Mouse (Mus musculus) lung, postnatal 25 days (tissue): ENCODE measurements at regions not wholly inside any gene's neighbourhood (a gene's known extent, or its start where the extent isn't known, plus 50 kb on each side); places are given as distances from the start of the nearest gene placed in this dataset.

Experiments
- DNase-seq: peaks from one replicate; pipeline ENCODE4 v3.0.0; 2022; ENCODE audit warnings: low spot score

DNA sequence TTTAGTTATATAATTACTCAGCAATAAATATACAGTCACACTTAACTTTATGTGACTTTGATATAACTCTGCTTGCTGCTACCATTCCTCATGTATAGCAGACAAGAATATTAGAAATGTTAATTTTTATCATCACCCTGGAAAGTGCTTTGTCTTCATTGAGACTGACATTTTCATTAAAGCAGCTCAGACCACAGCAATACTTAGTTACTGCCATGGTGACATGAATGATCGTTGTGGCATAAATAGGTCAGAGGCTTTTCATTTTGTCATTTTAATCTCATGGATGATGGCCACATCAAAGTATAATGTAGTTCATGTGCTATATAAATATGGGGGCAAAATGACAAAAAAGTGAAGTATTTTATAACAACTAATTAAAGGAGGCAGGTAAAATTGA, 498.1 kb downstream of the Slc22a22 start:
- no peak for DNase-seq

DNA sequence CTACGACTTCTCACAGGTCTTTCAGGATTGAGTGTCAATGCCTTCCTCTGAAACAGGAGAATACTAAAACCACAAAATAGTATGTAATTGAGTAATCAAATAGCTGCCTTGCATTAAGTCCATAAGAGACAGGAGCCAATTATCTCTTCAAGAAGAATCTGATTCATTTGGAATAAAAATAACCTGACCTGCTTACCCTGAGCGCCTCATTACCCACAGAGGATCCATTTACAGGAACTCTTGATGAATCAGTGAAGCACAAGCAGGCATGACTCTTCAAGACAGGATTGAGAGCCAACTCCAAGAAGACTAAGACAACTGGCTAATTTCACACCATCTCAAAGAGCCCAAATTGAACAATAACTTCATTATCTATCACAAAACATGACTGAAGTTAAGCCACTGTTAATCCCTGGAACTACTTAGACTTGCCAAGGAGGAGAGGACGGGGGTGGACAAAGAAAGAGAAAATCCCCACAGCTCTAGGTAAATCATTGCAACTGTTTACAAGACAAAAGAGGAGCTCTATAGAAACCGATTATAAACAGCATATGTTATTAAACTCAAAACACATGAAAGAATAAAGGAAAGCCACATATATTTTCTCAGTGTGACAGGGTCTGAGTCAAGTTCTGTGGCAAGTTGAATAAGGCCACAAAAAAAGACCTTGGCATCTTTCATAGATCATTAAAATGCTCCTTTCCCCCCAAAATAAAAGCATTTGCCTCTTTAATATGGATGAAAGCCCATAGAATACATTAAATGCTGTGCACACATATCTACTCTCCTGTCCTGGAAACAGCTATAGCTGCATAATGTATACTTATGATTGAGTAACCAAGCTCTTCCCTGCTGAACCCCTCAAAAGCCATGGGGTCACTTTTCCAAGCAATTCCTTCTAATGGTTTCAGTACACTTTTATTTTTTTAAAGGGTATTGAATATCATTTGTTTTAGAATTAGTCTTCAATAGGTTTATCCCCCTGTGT, 501.7 kb downstream of the Slc22a22 start:
- DNase-seq, result no peak

DNA sequence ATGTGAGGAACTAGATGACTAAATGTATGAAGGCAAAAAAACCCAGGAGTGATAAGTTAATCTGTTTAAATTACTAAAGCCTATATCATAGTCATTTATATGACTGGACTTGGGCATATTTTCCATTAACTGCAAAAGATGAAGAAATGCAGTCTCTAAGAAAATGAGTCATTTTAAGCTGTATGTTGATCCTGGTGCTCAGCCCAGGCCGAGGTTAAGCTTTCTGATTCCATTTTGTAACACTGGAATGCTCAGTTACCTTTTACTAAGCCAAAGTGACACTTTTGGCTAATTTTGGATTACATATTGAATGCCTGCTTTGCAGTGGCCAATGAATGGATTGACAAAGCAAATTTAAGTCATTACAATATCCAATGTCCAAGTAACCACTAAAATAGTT, 507.3 kb downstream of the Slc22a22 start:
- no peak for DNase-seq

DNA sequence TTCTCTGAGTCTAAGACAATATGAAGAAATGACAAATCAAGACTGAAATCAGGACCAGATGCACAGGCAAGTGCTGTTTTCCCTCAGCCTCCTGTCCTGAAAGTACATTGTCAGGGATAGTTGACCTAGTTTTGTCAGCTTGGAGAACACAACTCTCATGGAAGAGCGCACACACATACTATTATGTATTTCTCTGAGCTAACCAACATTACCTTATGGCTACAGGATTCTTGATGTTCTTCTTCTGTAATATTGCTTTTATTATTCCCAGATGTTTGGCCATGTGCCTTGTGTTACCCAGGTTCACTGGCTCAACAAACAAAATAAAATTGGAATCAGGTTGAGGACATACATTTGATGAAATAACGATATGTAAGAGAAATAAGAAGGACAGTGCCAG, 521.1 kb downstream of the Slc22a22 start:
- no peak for DNase-seq

DNA sequence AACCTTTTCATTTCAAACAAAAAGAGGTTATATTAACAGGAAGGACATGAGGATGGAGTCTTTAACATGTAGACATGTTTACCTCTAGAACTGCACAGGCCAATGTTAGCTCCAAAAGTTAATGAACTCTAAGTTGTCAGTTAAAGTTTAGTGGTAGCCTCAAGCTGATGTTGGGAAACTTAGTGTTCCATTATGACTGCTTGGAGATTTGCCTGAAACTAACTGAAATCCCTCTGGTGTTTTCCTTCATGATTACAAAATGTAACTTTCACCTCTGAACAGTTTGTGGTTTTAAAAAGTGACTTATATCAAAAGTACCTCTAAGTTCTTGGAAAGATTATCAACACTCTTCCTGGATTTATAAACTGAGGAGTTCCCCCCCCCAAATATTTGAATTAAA, 525.2 kb downstream of the Slc22a22 start:
- DNase-seq, result no peak

DNA sequence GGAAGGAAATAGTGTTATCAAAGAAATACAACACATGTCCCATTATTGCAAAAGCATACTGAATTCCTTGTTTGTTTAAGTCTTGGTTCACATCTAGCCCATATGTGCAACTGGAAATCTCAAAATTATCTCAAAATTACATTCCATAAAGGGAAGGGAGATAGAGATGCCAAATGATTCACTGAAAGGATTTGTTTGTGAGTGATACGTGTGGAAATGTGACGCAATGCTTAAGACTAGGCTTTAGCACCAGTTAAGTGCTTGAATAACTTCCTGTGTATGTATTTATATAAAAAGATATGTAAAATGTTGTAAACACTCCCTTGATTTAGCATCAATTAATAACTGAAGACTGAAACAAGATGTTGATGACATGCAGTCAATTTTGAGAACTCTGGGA, 526.6 kb downstream of the Slc22a22 start:
- no peak for DNase-seq

DNA sequence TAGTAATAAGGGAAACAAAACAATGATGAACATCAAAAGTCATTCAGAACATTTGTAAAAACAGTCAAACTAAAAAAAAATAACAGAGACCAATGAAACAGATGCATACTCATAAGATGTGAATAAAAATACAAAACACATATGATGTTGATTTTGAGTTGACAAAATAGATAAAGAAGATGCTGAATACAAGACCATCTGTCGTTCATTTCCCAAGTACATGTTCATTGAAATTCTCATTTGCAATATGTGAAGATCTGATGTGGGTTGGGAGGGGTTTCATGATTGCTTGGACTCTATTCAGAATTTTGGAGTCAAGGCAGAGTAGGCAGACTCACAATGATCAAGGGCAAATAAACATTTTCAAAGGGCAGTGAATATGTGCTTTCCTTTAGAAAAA, 536.5 kb downstream of the Slc22a22 start:
- DNase-seq, result no peak

DNA sequence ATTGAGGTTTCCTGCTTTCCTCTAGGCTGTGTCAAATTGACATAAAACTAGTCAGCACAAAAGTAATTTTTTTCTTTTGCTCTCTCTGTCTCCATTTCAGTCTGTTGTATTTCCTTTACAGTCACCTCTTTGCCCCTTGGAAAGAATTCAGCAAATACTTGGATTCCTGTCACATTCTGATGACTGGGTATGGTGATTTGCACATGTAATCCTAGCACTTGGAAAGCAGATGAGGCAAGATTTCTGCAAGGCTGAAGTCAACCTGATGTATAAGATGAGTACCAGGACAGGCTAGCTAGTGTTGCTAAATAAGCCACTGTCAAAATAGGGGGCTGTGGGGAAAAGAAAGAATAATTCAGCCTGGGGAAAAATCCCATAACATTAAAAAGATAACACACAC, 580.9 kb downstream of the Slc22a22 start:
- no peak for DNase-seq

DNA sequence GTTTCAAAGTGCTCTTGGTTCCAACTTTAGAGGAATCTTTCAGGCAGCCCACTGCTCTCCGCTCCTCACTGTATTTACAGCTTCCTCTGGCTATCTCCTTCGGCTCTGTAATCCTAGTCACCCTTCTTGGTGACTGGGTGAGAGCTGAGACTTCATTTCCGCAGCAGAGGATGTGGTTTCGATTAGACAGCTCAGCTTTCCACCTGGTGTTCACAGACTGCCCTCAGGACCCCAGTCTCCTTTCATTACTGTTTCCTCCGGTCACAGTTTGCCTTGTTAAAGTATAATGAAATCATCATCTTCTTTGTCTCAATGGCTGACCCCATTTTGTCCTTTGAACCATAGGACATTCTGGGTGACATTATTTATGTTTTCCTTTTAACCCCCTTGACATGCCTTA, 595.9 kb downstream of the Slc22a22 start:
- DNase-seq, result no peak

DNA sequence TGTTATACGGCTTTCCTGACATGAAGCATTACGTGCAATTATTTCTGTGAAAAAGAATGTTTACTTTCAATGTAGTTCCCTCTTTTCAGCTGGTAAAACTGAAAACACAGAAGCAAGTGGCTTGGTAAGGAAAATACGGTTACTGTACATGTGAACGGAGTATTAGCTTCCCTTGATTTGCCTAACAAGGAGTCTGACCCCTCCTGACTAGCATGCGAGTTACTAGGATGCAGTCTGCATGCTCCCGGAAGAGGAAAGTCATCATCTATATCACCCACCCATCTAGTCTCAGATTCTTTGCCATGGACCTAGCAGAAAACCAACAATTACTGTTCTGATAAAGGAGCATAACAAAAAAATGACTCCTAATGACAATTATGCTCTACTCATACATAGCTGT, 611.5 kb downstream of the Slc22a22 start:
- no peak for DNase-seq

DNA sequence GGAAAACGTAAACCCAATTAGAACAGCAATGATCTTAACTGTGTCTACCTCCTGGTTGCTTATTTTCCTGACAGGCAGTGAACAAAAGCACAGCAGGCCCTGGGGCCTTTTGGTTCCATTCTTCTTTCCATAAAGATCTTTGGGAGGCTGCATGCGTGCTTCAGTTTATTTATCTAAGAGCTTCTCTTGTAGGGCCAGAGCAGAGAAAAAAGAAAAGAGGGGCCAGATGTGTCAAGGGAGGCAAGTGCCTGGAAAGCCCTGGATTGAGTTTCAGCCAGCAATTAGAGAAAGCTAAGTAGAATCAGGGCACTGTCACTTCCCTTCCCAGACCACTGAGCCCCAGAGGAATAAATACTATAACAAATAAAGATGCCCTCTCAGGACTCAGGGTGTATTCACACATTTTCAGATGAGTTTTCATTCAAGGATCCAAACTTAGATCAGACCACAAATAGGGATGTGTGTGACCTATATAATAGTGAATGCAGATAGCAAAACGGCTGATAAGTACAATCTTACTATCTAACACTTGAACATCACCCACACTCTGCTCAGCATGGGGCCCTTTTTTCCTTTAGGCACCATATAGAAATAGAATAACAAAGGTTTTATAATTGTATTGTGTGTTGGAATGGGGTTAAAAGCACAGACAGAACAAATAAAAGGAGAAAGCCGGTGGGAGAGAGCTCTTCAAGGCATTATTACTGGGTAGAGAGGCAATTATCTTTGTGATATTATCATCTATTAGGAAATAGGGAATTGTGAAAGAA, 612.2 kb downstream of the Slc22a22 start:
- no peak for DNase-seq

DNA sequence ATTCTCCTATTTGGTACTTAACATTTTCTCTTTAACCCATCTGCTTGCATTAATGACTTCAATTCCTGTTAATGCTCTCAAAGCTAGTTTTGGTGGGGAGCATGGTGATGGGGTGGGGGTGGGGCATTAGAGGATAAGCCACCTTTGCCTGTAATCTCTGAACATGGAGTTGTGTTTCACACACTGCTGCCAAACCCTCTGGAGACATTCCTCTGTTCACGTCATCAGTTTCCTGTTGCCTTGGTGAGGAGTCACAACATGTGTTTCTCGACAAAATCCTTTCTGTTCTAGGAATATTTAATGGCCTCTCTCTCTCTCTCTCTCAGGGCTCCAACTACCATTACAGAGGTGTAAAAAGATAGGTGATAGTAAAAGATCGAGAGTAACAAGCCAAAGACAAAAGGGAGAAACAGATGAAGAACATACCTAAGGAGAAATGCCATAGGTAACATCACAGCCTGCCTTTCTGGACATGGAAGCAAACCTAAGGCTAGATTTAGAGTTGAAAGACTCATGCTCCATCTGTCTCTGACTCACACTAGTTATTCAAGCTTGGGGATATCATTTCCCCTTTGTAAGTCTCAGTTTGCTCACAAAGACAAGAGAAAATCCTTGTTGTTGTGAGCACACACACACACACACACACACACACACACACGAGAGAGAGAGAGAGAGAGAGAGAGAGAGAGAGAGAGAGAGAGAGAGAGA, 618.6 kb downstream of the Slc22a22 start:
- no peak for DNase-seq

DNA sequence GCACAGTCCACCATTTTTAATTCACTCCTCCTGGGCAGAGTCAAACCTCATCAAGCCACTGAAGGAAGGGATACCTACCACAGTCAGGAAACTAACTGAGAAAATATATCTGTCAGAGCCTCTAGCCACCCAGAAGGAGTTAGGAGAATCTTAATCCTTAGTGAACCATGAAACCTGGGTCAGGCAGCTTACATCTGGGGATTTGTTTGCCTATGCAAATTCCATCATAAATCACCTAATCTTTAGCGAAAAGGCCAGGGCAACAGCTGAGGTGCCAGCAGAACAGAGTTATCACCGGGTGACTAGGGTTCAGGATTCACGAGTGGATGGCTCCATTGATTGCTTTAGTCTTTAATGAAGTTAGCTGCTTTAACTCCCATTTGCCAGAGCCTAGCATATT, 619.3 kb downstream of the Slc22a22 start:
- no peak for DNase-seq

DNA sequence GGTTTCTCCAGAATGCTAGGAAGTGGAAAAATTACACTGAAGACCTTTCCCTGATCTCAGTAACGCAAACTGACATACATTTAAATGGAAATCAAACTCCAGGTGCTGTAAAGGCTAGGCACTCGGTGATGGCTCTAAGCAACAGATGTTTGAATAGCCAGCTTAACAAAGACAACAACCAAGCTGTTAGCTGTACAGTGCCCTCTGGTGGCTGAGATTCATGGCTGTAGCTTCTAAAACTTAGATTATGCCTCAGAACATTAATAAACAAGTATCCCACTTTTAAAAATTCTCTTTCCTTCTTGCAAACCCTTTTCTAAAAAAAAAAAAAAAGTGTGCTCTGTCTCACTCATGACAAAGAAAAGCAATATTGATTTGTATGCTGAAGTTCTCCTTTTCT, 621.4 kb downstream of the Slc22a22 start:
- peak; percentile 16 for DNase-seq

DNA sequence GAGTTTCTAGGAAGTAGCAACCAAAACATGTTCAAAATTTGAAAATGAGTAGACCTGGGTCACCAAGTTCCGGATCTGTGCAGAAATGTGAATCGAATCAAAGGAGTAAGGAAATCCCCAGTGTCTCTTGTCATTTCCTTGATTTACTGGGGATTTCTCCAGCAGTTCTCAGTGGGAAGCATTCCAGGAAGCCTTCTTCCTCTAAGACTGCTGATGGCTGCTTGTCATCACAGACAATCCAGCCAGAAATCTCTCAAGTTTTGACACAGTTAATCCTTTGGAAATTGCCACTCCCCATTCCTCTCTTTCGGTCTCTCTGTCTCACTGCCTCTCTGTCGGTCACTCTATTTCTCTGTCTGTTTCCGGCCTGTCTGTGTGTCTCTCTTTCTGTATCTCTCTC, 624.3 kb downstream of the Slc22a22 start:
- no peak for DNase-seq

DNA sequence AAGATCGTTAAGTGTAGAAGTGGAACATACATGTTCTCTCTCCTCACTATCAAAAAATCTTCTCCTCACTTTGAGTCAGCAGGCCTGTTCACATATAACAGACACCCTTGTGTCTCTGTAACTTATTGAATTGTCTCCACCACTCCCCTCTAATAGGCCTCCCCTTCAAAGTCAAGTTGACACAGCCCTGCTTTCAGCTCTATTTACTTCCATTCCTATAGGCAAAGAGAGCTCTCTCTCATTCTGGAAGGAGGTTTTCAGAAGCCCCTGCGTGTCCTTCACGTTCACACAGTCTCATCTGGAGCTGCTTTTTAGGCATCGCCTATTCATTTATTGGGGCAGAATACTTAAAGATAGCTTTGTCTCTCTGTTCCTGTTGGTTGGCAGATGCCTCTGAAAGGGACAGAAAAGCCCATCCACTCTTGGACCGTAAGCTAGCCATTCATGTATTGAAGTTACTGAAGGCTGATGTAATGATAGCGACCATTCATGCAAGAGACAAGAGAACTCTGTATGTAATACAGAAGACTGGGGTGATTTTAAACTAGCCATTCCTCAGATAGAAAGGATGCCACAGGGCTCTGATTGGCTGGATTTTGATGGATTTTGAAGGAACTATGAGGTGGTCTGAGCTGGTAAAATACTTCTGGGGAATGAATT, 629.8 kb downstream of the Slc22a22 start:
- DNase-seq, result no peak

DNA sequence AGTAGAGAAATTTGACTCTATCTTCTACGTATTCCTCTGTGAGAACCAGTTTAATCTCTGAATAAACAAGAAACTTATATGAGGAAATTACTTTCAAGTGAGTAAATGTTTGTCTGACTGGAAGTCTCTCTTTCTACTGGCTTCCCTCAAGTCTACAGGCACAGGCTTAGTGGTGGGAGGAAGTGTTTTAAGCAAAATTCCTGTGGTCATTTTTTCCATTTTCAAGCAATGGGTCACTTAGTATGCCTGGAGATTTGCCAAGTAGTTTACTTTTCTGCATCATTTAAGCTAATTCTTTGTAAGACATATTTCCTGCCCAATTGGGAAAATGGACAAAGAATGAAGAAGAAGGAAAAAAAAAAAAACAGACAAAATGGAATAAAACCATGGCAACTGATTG, 632.9 kb downstream of the Slc22a22 start:
- peak; percentile 3 for DNase-seq

DNA sequence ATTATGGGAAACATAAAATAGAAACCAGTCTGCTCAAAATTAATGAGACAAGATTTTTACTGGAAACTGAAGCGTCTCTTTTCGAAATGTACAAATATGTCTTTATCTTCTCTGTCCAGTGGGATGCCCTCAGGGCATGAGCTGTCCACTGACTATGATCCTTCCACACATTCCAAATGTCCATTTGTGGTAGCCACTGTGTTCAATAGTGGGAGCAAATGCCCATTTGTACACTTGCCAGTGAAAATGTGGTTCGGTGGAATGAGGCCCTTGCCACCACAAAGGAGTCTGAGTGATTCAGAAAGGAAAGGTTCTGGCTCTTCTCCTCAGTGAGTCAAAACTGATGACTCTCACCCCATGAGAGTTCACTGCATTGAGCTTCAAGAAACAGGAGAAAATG, 635.9 kb downstream of the Slc22a22 start:
- DNase-seq, result no peak

DNA sequence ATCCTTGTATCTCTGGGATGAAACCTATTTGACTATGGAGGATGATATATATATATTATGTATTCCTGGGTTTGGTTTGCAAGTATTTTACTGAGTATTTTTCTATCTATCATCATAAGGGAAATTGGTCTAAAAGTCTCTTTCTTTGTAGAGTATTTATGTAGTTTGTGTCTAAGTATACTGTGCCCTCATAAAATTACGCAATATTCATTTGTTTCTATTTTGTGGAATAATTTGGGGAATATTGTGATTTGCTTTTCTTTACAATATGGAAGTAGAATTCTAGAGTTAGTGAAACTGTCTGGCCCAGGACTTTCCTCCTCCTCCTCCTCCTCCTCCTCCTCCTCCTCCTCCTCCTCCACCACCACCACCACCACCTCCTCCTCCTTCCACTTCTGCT, 640.1 kb downstream of the Slc22a22 start:
- DNase-seq, result no peak

DNA sequence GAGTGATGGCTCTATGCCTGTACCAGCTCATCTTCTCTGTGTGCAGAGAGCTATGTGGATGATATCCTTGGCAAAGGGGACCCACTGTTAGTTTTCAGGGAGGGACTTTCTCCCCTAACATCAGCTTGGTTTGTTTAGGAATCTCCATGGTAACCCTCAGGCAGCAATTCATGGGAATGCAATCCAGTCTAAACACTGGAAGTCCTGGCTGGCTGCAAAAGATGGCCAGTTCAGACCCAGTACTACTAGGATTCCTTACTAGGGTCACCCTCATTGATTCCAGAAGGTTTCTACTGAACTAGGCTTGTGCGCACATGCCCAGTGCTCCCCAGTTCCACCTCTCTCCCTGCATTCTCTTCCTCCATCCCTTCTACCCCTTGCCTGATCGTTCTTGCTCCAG, 642.8 kb downstream of the Slc22a22 start:
- DNase-seq, result no peak

DNA sequence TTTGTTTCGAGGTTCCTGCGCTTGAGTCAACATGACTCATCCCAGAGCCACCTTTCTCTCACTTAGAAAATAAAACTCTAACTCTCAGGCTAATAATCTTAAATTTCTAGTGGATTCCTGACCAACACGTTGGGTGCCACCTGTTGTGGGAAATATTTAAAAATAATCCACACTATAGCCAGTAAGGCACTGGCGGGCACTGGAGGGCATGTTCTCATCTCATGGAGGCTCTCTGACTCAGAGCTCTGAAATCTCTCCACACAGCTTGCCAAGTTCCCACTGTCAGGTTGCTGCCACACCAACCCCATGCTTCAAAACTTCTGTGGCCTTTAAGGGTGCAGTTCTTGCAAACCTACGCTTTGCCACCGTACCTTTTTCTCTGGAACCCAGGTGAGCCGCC, 644.8 kb downstream of the Slc22a22 start:
- DNase-seq, result no peak

DNA sequence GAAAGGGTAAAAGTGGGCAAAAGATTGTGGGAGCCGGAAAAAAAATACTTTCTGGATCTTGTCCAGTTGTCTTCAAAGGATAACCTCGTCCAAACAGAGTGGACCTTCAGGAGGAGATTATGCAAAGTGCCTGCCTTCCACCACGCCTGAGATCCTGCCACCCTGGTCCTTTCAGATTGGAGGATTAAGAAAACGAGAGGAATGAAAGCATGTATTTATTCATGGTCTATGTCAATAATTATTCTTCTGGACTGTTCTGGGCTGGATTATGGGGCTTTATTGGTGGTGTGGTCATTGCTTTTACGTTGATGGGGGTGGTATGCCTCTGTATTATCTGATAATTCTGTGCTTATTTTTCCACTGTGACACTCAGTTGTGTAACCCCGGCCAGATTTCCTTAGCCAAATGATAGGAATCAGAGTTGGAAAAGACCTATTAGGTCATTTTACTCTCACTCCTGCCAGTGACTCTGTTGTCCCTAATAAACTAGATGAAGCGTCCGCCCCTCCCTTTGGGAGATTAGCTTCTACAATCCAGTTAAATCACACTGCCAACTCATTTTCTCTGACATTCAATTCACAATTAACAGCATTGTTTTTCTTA, 656.3 kb downstream of the Slc22a22 start:
- no peak for DNase-seq
